Mouse (Mus musculus): ENCODE results near the gene Rasl12. TPM values are rescaled to one million over a fixed set of nuclear protein-coding genes. Genes with fewer than 3 reads are reported as not detected.

Gene Rasl12
- 1 to 10 TPM; 3.1 to 3.9 TPM for total RNA-seq (2021)
- long read RNA-seq, experiment 1, partial matches to known transcripts, result 1 of 5 reads
- long read RNA-seq, experiment 1, other reads (novel, unspliced or antisense), result 0 of 5 reads
- long read RNA-seq, experiment 2, transcript Rasl12-201 (5 exons, 2,390 nt), result major isoform, 8 of 10 reads
- long read RNA-seq, experiment 2, partial matches to known transcripts, result 1 of 10 reads
- long read RNA-seq, experiment 2, other reads (novel, unspliced or antisense), result 1 of 10 reads

DNA sequence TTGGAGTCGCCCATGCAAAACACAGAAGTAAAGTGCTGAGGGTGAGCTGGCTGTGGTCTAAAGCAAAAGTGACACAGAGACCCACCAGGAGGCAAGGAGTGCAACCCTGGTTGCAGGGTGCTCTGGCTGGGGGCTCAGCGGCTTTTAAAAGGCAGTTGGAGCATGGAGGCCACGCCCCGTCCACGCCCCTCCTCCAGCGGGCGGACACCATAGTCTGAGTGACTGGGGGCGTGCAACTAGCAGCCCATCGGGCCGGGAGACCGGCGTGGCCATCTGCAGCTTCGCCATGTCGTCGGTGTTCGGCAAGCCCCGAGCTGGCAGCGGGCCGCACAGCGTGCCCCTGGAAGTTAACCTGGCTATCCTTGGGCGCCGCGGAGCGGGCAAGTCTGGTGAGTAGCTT, at the start of gene Rasl12:
TSS of gene Rasl12 (plus strand) at position 228 of the 400 bp plus-strand sequence.
- no peak for TF ChIP-seq CTCF (conservative IDR thresholded peaks at IDR 0.05)
- peak within 1 kb of the TSS; percentile 62; the same call in 1 of the 2 replicates for H3K27ac ChIP-seq
- peak in 1 of 2 experiments; percentile 20 for DNase-seq (ENCODE audit: low spot score in 2 of 2)
- peak within 1 kb of the TSS; percentile 64 for H3K4me3 ChIP-seq

DNA sequence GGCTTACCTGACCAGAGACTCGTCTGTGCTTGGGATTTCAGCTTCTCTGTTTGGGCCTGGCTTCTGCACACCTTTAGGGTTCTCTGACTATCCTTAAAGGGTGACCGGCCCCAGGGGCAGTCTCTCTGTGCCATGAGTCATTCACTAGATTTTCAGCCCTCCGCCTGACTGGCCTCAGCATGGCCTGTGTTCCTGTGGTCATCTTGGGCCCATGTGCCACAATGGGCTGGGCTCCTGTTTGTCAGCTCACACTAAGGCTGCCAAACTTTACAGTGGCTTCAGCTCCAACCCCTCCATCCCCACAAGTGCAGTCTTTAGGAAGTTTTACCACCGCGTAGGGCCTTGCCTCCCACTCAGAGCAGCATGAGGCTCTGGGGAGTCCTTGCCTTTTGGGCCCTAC, 45.1 kb upstream of the Rasl12 start:
- TF ChIP-seq CTCF (conservative IDR thresholded peaks at IDR 0.05), result no peak

GRCm38 (mm10) chr9:65356561-65356960, 41.7 kb upstream of the Rasl12 start:
- no peak for TF ChIP-seq CTCF (conservative IDR thresholded peaks at IDR 0.05)
- Histone ChIP-seq H3K4me3 (no peak overlapping the region), H3K27ac (no peak overlapping the region)
- DNase-seq (ENCODE audit: low spot score in 2 of 2), result no peak

More for the DNA sequence above, 45.1 kb upstream of the Rasl12 start:
- Histone ChIP-seq H3K4me3 (no peak overlapping the region), H3K27ac (no peak overlapping the region)
- no peak for DNase-seq (ENCODE audit: low spot score in 2 of 2)

DNA sequence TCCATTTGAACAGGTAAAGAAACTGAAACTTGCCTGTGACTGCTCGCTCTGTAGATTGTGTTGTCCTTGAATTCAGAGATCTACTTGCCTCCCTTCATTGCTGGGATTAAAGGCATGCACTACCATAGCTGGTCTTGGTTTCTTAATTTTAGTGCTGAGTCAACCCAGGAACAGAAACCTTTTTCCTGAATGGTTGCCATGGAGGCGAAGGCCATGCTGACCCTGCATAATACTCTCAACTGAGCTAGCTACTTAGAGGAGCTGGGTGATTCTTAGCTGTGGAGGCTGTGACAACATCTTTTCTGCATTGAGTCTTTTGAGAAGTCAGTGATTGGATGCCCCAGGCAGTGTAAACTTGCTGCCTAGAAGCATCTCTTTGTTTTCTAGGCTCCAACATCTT, 41.3 kb upstream of the Rasl12 start:
- DNase-seq (ENCODE audit: low spot score in 2 of 2), result no peak
- Histone ChIP-seq H3K27ac (no peak overlapping the region), H3K4me3 (no peak overlapping the region)
- no peak for TF ChIP-seq CTCF (conservative IDR thresholded peaks at IDR 0.05)

DNA sequence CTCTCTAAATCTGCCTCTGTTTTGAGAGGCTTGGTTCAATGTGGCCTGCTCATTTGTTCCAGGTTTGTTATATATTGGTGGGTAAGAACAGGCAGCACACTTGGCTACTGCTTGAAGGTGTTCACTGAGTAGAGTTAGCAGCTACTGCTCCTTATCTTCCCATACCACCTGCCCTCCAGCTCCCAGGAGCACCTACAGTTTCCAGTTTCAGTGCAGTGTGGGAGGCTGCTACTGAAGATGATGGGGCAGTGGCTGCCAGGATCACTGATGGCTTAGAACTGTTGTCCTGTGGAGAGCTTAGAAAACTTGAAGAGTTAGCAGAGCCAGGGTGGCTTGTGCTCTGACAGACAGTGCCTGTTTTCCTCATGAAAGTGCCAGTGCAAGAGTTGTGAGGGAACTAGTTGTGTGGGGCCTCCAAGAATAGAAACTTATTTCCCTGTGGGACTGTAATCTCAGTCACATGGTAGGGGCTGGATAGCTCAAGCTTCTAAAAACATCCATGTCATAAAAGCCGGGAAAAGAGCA, 39.3 kb upstream of the Rasl12 start:
- no peak overlapping the region for H3K27ac ChIP-seq
- no peak for DNase-seq (ENCODE audit: low spot score in 2 of 2)
- TF ChIP-seq CTCF (conservative IDR thresholded peaks at IDR 0.05), result no peak
- H3K4me3 ChIP-seq, result no peak overlapping the region

DNA sequence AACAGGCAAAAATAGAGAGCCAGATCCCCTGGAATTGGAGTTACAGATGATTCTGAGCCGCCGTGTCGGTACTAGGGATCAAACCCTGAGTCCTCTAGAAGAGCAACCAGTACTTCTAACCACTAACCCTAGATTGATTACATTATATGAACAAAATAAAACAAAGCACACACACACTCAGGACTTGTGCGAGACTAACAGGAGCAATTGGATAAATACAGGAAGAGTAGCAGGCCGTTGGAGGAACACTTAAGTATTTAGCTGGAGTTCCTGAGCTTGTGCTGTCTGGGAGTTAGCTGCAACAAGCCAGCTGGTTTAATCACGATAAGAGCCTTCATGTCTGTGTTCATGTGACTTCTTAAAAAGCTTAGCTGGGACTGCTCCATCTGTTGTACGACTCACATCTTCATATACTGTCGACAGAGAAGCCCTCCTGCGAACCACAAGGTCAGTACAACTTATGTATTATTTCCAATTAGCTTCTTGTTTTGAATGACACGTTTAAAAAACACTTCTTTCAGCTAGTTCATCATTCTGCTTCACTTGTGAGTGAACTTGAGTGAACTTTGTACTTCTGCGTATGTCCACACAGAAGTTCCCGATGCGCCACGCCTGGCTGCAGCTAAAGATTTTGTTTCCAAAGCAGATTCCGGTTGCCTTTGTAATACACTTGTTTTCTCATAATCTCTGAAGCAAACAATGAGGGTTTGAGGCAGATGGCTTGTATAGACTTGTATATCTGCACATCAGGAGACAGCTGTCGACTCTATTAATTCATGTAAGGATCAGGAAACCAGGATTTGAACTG, 37.5 kb upstream of the Rasl12 start, which contains the start of gene Ubap1l:
TSS of gene Ubap1l (plus strand) at position 401 of the 808 bp plus-strand sequence.
- DNase-seq (ENCODE audit: low spot score in 2 of 2), result peak in 1 of 2 experiments; percentile 23
- TF ChIP-seq CTCF (conservative IDR thresholded peaks at IDR 0.05), result no peak
- 0 out of 2 replicates have a peak within 1 kb of the TSS, but pooled peaks have one; percentile 15 for H3K27ac ChIP-seq
- H3K4me3 ChIP-seq, result no peak within 1 kb of the TSS

GRCm38 (mm10) chr9:65363684-65364083, 34.6 kb upstream of the Rasl12 start:
- Histone ChIP-seq H3K4me3 (no peak overlapping the region), H3K27ac (no peak overlapping the region)
- no peak for TF ChIP-seq CTCF (conservative IDR thresholded peaks at IDR 0.05)
- DNase-seq (ENCODE audit: low spot score in 2 of 2), result no peak

DNA sequence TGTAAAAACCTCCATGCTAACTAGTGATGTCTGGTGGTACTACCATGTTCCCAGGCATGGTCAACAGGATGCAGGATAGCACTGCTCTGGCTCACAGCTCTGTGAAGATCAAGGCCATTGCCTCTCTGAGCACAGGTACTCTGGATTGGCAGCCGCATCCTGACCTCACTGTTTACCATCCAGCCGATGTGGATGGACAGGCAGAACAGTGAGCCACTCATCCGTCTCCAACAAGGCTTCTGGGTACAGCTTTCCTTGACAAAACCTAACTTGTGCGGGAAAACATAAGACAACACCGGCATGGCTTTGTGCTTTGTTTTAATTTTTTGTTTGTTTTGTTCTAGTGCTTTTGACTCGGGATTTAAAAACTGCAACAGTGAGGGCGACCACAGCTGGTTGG, 32.6 kb upstream of the Rasl12 start:
- Histone ChIP-seq H3K4me3 (no peak overlapping the region), H3K27ac (no peak overlapping the region)
- DNase-seq (ENCODE audit: low spot score in 2 of 2), result no peak
- TF ChIP-seq CTCF (conservative IDR thresholded peaks at IDR 0.05), result no peak

DNA sequence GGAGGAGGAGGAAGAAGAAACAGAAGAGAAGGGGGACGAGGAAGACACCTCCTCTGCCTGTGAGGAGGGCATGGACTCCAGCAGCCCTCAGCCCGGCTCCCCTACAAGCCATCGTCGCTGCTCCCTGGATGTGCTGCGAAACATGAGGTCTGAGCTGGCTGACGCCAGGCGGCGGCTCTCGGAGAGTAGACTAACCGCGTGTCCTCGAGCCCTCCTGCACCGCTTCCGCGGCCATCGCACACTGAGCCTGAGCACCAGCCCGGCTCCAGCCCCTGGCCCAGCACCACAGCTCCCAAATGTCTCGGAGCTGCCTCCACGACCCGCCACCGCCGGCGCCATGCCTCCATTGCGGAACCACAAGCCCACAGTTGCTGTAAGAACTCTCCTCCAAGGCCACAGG, 26.6 kb upstream of the Rasl12 start:
- DNase-seq (ENCODE audit: low spot score in 2 of 2), result no peak
- no peak overlapping the region for H3K4me3 ChIP-seq
- H3K27ac ChIP-seq, result no peak overlapping the region
- no peak for TF ChIP-seq CTCF (conservative IDR thresholded peaks at IDR 0.05)

DNA sequence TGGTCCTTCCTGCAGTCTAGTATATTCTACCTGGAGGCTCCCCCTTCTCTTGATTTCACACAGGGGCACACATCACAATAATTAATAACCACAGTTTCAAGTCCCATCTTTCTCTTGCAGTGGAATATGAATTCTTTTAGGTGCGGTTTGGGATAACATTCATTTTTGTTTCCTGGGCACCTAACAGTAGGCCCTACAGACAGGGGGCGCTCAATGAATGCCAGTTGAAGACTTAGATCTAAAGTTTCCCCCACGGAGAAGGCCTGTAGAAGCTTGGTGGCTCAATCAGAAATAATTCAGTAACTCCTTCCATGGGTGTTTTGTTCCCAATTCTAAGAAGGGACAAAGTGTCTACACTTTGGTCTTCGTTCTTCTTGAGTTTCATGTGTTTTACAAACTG, 25.9 kb upstream of the Rasl12 start:
- DNase-seq (ENCODE audit: low spot score in 2 of 2), result peak in 1 of 2 experiments; percentile 30
- peak; percentile 79 for TF ChIP-seq CTCF (conservative IDR thresholded peaks at IDR 0.05)
- H3K4me3 ChIP-seq, result no peak overlapping the region
- no peak overlapping the region for H3K27ac ChIP-seq

DNA sequence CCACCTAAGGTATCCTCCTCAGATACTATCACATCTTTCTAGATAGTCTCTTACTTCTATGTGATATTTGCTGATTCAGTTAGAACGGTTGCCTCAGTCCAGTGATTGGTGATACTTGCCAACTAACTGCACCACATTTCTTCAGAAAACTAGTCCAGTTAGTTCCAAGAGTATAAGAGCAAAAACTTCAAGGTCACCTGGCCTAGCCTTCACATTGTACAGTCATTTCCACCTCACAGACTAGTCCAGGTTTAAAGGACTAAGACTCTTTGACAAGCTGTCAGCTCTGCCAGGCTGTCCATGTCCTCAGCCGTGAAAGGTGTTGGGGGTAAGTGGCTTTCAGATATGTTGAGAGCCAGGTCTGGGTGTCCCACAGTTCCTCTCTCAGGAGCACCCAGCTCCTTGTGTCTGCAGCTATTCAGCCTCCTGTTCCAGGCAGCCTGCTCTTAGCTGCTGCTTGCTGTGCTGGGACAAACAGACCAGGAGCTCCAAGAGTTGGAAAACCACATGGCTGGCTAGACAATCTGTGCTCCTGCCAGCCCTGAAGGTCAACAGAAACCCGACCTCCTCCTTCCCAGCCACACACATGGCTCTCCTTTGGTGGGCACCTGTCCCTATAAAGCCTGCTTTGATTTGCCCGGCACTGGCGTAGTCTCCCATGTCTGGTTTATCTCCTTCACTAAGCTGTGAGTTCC, 23.7 kb upstream of the Rasl12 start:
- no peak overlapping the region for H3K4me3 ChIP-seq
- no peak for DNase-seq (ENCODE audit: low spot score in 2 of 2)
- peak overlapping the region; percentile 60; the same call in 1 of the 2 replicates for H3K27ac ChIP-seq
- no peak for TF ChIP-seq CTCF (conservative IDR thresholded peaks at IDR 0.05)

DNA sequence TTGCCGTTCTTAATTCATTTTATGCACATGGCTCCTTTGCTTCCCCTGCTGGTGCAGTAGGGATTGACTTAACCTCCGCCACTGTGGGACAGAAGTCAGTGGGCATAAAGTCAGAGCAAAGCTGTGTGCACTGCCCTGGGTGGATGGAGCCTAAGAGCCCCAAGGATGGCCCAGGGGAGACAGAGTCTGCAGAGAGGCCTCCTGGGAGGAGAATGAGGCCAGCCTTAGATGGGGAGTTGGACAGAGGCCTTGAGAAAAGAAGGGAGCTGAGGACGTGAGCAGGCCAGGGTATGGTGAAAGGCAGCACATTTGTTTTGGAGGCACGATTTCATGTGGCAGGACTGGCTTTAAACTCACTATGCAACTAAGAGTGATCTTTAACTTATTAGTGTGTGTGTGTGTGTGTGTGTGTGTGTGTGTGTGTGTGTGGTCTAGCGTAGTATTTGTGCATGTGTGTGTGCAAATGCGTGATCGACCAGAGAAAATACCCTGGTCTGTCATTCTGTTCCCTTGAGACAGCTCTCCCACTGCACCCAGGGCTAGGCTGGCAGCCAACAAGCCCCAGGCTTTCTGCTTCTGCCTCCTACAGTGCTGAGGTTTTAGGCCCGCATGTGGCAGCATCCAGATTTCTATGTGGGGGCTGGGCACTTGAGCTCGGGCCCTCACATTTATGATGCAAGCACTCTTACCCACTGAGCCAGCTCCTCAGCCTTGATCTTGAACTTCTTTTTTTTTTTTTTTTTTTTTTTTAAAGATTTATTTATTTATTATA, 23.0 kb upstream of the Rasl12 start:
- H3K27ac ChIP-seq, result peak overlapping the region; percentile 60; the same call in 1 of the 2 replicates

More for the DNA sequence above, 23.0 kb upstream of the Rasl12 start:
- TF ChIP-seq CTCF (conservative IDR thresholded peaks at IDR 0.05), result no peak
- DNase-seq (ENCODE audit: low spot score in 2 of 2), result peak; percentile 54 to 75
- H3K4me3 ChIP-seq, result no peak overlapping the region
